Mouse (Mus musculus) frontal cortex, postnatal 25 days (tissue): ENCODE measurements around the gene Cela3b.

Experiments
- DNase-seq, 2 experiments: peaks; one replicate each; pipeline ENCODE4 v3.0.0; 2022; ENCODE audit warnings: low spot score in 2 of 2

The Cela3b gene

DNA sequence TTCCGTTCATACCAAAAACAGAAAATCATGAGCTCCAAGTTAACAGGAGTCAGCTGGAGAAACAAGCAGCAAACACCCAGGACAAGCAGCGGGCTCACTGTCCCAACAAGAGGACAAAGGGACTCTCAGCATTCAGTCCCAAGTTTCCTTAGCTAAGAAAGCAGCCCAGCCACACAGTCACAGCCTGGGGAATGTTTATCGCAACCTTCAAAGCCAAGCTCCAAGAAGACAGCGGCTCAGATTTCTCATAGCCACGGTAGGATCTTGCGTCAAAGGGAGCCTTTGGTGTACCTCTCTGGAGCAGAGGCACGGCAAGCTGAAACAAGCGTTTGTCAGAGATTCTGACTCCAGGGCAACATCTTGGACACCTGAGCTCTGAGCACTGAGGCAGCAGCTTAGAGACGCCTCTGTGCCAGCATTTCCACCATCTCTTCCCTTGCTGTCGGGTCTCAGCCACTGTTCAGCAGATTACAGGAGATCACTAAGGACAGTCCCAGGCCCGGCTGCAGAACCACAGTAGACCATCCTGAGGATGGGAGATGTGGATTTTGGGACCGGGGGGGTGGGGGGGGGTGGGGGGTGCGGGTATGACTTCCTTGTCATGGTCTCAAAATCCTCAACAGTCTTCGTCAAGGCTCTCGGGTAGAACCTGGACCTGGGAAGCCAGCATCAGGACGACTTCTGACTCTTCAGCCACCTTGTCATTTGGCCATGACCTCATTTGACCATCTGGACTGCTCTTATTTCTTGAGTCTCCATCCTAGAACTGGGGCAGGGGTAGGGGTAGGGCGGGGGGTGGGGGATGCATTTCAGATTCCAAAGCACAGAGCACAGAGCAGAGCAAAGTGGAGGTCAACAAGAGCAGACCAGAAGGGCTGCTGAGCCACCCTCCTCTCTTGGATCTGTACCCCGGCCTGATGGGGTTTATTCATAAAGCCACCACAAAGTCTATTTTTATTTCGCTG is 54.7 kb downstream of the Cela3b start:
- DNase-seq = no peak

DNA sequence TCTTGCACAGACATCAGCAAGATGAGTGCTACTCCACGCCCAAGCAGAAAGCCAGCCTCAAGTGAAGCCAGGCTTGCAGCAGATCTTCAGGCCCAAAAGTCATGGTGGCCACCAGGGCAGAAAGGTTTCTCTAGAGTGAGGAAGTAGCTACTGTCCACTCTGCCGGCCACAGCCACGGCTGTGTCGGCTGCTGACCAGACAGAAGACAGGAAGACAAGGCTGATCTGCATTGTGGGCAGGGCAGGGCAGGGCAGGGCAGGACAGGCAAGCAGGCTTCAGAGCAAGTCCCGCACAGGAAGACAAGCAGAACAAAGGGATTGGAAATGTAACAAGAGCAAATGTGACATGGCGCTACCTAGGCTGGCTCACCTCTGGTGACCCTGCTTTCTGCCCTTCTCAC is 56.6 kb downstream of the Cela3b start:
- no peak for DNase-seq

DNA sequence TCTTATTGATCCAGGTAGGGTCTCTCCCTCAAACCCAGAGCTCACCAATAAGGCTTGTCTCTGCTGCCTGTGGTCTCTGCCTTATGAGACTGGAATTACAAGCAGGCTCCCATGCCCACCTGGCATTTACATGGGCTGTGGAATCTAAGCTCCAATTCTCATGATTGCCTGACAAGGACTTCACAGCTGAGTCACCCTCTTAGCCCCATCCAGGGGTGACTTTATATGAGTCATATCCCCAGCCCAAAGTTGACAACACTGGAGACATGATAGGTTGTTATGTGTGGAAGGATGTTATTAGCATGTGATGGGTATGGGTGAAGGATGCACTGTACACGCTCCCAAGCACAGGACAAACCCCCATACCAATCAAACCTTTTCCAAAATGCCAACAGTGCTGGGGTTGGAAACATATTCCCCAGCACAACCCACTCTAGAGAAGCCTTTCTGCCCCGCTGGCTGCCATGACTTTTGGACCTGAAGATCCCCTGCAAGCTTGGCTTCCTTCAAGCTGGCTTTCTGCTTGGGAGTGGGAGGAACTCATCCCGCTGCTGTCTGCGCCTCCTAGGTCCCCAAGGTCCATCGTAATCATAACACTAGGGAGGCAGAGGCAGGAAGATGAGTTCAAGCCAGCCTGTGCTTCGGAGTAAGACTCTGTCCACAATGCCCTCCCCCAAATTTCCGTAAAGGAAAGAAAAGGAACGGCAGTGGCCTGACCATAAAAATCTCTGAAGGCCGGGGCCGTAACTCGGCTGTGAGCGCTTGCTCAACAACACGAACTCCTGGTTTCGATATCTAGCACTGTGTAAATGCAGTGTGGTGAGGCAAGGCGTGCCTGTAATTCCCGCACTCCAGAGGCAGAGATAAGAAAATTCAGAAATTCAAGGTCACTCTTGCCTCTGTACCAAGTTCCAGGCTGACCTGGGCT is 58.5 kb downstream of the Cela3b start:
- DNase-seq = no peak
